Comparison of ENCODE assay signal across 23 mouse cellular contexts in the genomic region with DNA sequence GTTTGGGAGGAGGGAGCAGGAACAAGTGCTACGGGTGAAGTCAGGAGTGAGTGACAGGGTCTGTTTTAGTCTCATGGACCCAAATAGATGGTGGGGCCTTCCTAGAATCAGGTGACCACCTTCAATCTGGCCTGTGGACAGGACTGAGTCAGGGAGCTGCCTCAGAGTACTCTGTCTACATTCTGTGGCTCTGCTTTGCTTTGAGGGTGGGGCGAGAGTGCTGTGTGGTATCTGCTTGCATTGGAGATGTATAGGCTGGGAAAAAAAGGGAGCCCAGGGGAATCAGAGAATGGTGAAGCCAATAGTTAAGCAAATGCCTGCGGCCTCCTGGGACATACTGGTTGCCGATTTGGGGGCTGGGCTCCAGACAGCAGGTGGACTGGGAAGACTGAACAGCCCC.
"Had no signal": no experiment of that assay in that cellular context is flagged by ENCODE, and none has a peak within 500 bp of the region (broad histone marks: within the 10 kb centered on the region; RNA-seq: fewer than 3 reads in every experiment).

No protein-coding gene starts in this region.

- H3K27ac ChIP-seq: heart, embryonic 10.5 days; hindbrain, embryonic 13.5 days; hindbrain, embryonic 15.5 days; hindbrain, postnatal 0 days; kidney, embryonic 15.5 days; kidney, postnatal 0 days; limb, embryonic 13.5 days; limb, embryonic 15.5 days; liver, embryonic 12.5 days; liver, embryonic 14.5 days had no signal

- H3K4me2 ChIP-seq: heart, embryonic 12.5 days; hindbrain, embryonic 13.5 days; hindbrain, embryonic 15.5 days; kidney, embryonic 15.5 days; limb, embryonic 13.5 days; limb, embryonic 15.5 days; liver, embryonic 12.5 days had no signal

- ATAC-seq: hindbrain, postnatal 0 days; liver, embryonic 12.5 days had no signal

- DNase-seq: gastrocnemius, postnatal 14 days; gastrocnemius, postnatal 36 days; heart, adult 18-20 months; heart, postnatal 10 days; kidney, adult 11 months; kidney, adult 2 months; kidney, adult 9 months; kidney, postnatal 14 days; kidney, postnatal 36 days; layer of hippocampus, adult 9-11 months; layer of hippocampus, postnatal 36 days; left cerebral cortex, postnatal 4 days had no signal

- H3K9ac ChIP-seq: heart, embryonic 12.5 days; hindbrain, embryonic 13.5 days; hindbrain, embryonic 15.5 days; kidney, embryonic 15.5 days; limb, embryonic 13.5 days; limb, embryonic 15.5 days; liver, embryonic 12.5 days; liver, embryonic 14.5 days had no signal

- H3K27me3 ChIP-seq: hindbrain, embryonic 13.5 days; hindbrain, embryonic 15.5 days; kidney, embryonic 15.5 days; limb, embryonic 13.5 days; limb, embryonic 15.5 days; liver, embryonic 12.5 days had no signal

- H3K36me3 ChIP-seq: heart, embryonic 10.5 days; heart, embryonic 12.5 days; hindbrain, embryonic 13.5 days; hindbrain, embryonic 15.5 days; kidney, embryonic 15.5 days; limb, embryonic 13.5 days; limb, embryonic 15.5 days; liver, embryonic 12.5 days had no signal

- H3K4me1 ChIP-seq: heart, embryonic 10.5 days; heart, embryonic 12.5 days; hindbrain, embryonic 15.5 days; kidney, embryonic 15.5 days; limb, embryonic 15.5 days had no signal

- H3K4me3 ChIP-seq: heart, embryonic 10.5 days; heart, embryonic 12.5 days; hindbrain, embryonic 13.5 days; hindbrain, embryonic 15.5 days; kidney, embryonic 15.5 days; limb, embryonic 13.5 days; limb, embryonic 15.5 days; liver, embryonic 12.5 days had no signal

- H3K9me3 ChIP-seq: heart, embryonic 10.5 days; heart, embryonic 12.5 days; hindbrain, embryonic 13.5 days; hindbrain, embryonic 15.5 days; kidney, embryonic 15.5 days; limb, embryonic 13.5 days; limb, embryonic 15.5 days; liver, embryonic 12.5 days had no signal
